Mouse (Mus musculus): ENCODE data around the gene Zscan29. TPM values are rescaled to one million over a fixed set of nuclear protein-coding genes. Genes with fewer than 3 reads are reported as not detected.

Zscan29 gene
- 9.4 and 11.5 TPM in 2 replicates for polyA plus RNA-seq (2015; fragmentation: Nextera tagmentation; extraction: Ambion mirVana)

GRCm38 (mm10) chr2:121170980-121171742, at the start of gene Zscan29:
TSS of gene Zscan29 (minus strand) at chr2:121171125.
- peak; percentile 92 for DNase-seq (ENCODE audit: low spot score)

- no peak for DNase-seq (ENCODE audit: low spot score)
These were observed 49.1 kb upstream of the Zscan29 start for GRCm38 (mm10) chr2:121219994-121220393.

- DNase-seq (ENCODE audit: low spot score) = no peak
These were observed 48.3 kb upstream of the Zscan29 start for GRCm38 (mm10) chr2:121219177-121219576.

GRCm38 (mm10) chr2:121214491-121214890, 43.6 kb upstream of the Zscan29 start:
- DNase-seq (ENCODE audit: low spot score) = no peak

- DNase-seq (ENCODE audit: low spot score) = no peak
These were observed 35.6 kb upstream of the Zscan29 start for GRCm38 (mm10) chr2:121206541-121206940.

GRCm38 (mm10) chr2:121204276-121204675, 33.4 kb upstream of the Zscan29 start:
- DNase-seq (ENCODE audit: low spot score) = no peak

GRCm38 (mm10) chr2:121195466-121195865, 24.5 kb upstream of the Zscan29 start:
- DNase-seq (ENCODE audit: low spot score) = no peak

GRCm38 (mm10) chr2:121188530-121188929, 17.6 kb upstream of the Zscan29 start:
- DNase-seq (ENCODE audit: low spot score) = no peak

GRCm38 (mm10) chr2:121184142-121184541, 13.2 kb upstream of the Zscan29 start:
- DNase-seq (ENCODE audit: low spot score) = no peak

GRCm38 (mm10) chr2:121183431-121183830, 12.5 kb upstream of the Zscan29 start:
- DNase-seq (ENCODE audit: low spot score) = no peak

GRCm38 (mm10) chr2:121178828-121179479, 8.0 kb upstream of the Zscan29 start:
- DNase-seq (ENCODE audit: low spot score) = no peak

- peak; percentile 38 for DNase-seq (ENCODE audit: low spot score)
These were observed 399 bp downstream of the Zscan29 start, which contains the start of gene Tubgcp4 for GRCm38 (mm10) chr2:121170481-121170971. TSS of gene Tubgcp4 (plus strand) at chr2:121170654.

- peak; percentile 35 for DNase-seq (ENCODE audit: low spot score)
These were observed 1.0 kb downstream of the Zscan29 start for GRCm38 (mm10) chr2:121169902-121170301.

GRCm38 (mm10) chr2:121169173-121169572, 1.8 kb downstream of the Zscan29 start:
- DNase-seq (ENCODE audit: low spot score) = no peak

- DNase-seq (ENCODE audit: low spot score) = no peak
These were observed 17.8 kb downstream of the Zscan29 start for GRCm38 (mm10) chr2:121153100-121153499.

GRCm38 (mm10) chr2:121149679-121150078, 21.2 kb downstream of the Zscan29 start:
- no peak for DNase-seq (ENCODE audit: low spot score)

- DNase-seq (ENCODE audit: low spot score) = no peak
These were observed 28.5 kb downstream of the Zscan29 start for GRCm38 (mm10) chr2:121142415-121142814.

- DNase-seq (ENCODE audit: low spot score) = no peak
These were observed 29.5 kb downstream of the Zscan29 start for GRCm38 (mm10) chr2:121141216-121142035.

- DNase-seq (ENCODE audit: low spot score) = peak; percentile 92
These were observed 30.7 kb downstream of the Zscan29 start, which contains the start of the genes Adal and Lcmt2 for GRCm38 (mm10) chr2:121140018-121140882. TSS of gene Adal (plus strand) at chr2:121140428. TSS of gene Lcmt2 (minus strand) at chr2:121140653.

GRCm38 (mm10) chr2:121139266-121140017, 31.5 kb downstream of the Zscan29 start:
- DNase-seq (ENCODE audit: low spot score) = peak; percentile 6

Measured in thymus, postnatal 0 days (tissue).